Mouse (Mus musculus) lung, postnatal 0 days (tissue): ENCODE results near the gene Tead1. TPM values are rescaled to one million over a fixed set of nuclear protein-coding genes. Genes with fewer than 3 reads are reported as not detected.

Experiments used
- ATAC-seq: fragments of 200-750 bp; cut with Nextera tagmentation; 2 replicates; pipeline ENCODE4 v1.8.0; 2017; ENCODE audit warnings: moderate library complexity
- DNase-seq: peaks from one replicate; pipeline ENCODE4 v3.0.0-alpha.2; 2016; ENCODE audit warnings: low spot score
- H3K27ac ChIP-seq: fragments of 300-500 bp; sonication (generic); 2 replicates; pipeline ENCODE4 v1.5.1; 2014; ENCODE audit warnings: antibody characterized with exemption, mild to moderate bottlenecking, low read length, mixed read lengths
- H3K27me3 ChIP-seq: fragments of 300-500 bp; sonication (generic); replicated peaks from 2 replicates; pipeline ENCODE4 v1.6.1; 2014; ENCODE audit warnings: low read length, mixed read lengths; ENCODE audit not compliant: insufficient read depth
- H3K36me3 ChIP-seq: fragments of 300-500 bp; sonication (generic); 2 replicates; pipeline ENCODE4 v1.6.1; 2014; ENCODE audit warnings: low read length, mixed read lengths; ENCODE audit not compliant: insufficient read depth
- H3K4me1 ChIP-seq: fragments of 300-500 bp; sonication (generic); 2 replicates; pipeline ENCODE4 v1.6.1; 2014; ENCODE audit warnings: antibody characterized with exemption, low read depth, low read length, mixed read lengths; ENCODE audit not compliant: insufficient read depth
- H3K4me2 ChIP-seq: fragments of 300-500 bp; sonication (generic); replicated peaks from 2 replicates; pipeline ENCODE4 v1.6.1; 2014; ENCODE audit warnings: low read depth, mild to moderate bottlenecking, low read length, moderate library complexity, mixed read lengths
- H3K4me3 ChIP-seq: fragments of 300-500 bp; sonication (generic); 2 replicates; pipeline ENCODE4 v1.5.1; 2014; ENCODE audit warnings: low read depth, low read length
- H3K9ac ChIP-seq: fragments of 300-500 bp; sonication (generic); replicated peaks from 2 replicates; pipeline ENCODE4 v1.6.1; 2014; ENCODE audit warnings: low read depth, mild to moderate bottlenecking
- H3K9me3 ChIP-seq: fragments of 300-500 bp; sonication (generic); 2 replicates; pipeline ENCODE4 v1.6.1; 2016; ENCODE audit warnings: low read length, mixed read lengths
- CTCF ChIP-seq: IDR thresholded peaks from 2 replicates; pipeline ENCODE4 v1.5.1; 2016; ENCODE audit warnings: antibody characterized with exemption, mild to moderate bottlenecking
- EP300 ChIP-seq: IDR thresholded peaks from 2 replicates; pipeline ENCODE4 v1.6.1; 2016; ENCODE audit warnings: antibody characterized with exemption, mild to moderate bottlenecking, control low read depth
- WGBS: fragments of 180-500 bp; shearing (Covaris S2); extraction: QIAGEN DNeasy Blood & Tissue Kit; methylation state at CpG from one replicate; pipeline ENCODE4 v1.1.7; 2014; 5-methylcytosine and 5-hydroxymethylcytosine counted together
- polyA plus RNA-seq: library from polyadenylated mRNA; unstranded; fragments of >200 nt; fragmentation: Nextera tagmentation; extraction: Ambion mirVana; gene quantifications from 2 replicates; pipeline ENCODE4 v1.2.1, GENCODE M21; 2015

The Tead1 gene
- polyA plus RNA-seq, 1 experiment from 2014 or later = 23.0 TPM

- Histone ChIP-seq H3K9me3 (no peaks in the 10 kb centered on the region), H3K4me3 (no peak overlapping the region), H3K36me3 (no peaks in the 10 kb centered on the region), H3K27me3 (no peaks in the 10 kb centered on the region), H3K27ac (no peak overlapping the region), H3K9ac (no peak overlapping the region), H3K4me1 (no peaks in the 10 kb centered on the region), H3K4me2 (no peak overlapping the region)
- ATAC-seq (peak; percentile 54), DNase-seq (no peak)
- WGBS = 56% methylated on average over 8 of the region's 8 CpGs
- TF ChIP-seq EP300 = no peak
- TF ChIP-seq CTCF = no peak
These were observed 204.7 kb downstream of the Tead1 start for GRCm38 (mm10) chr7:112883791-112884274.

GRCm38 (mm10) chr7:112885546-112885945, 206.4 kb downstream of the Tead1 start:
- H3K4me1 ChIP-seq = no peaks in the 10 kb centered on the region
- no peak for DNase-seq
- H3K27ac ChIP-seq = no peak overlapping the region
- no peak overlapping the region for H3K4me2 ChIP-seq
- H3K9me3 ChIP-seq = no peaks in the 10 kb centered on the region
- no peak overlapping the region for H3K9ac ChIP-seq
- no peak for ATAC-seq
- H3K36me3 ChIP-seq = 0 out of 2 replicates have a peak, but pooled peaks cover 1% of the 10 kb centered on the region
- 66% methylated on average over 8 of the region's 8 CpGs for WGBS
- H3K27me3 ChIP-seq = no peaks in the 10 kb centered on the region
- H3K4me3 ChIP-seq = no peak overlapping the region
- TF ChIP-seq CTCF (no peak), EP300 (no peak)

- H3K9ac ChIP-seq = no peak overlapping the region
- WGBS = 84% methylated on average over 6 of the region's 6 CpGs
- H3K4me2 ChIP-seq = no peak overlapping the region
- H3K36me3 ChIP-seq = 0 out of 2 replicates have a peak, but pooled peaks cover 5% of the 10 kb centered on the region
- no peak overlapping the region for H3K4me3 ChIP-seq
- TF ChIP-seq EP300 = no peak
- no peak for TF ChIP-seq CTCF
- H3K27me3 ChIP-seq = no peaks in the 10 kb centered on the region
- no peak overlapping the region for H3K27ac ChIP-seq
- ATAC-seq = no peak
- no peak for DNase-seq
- H3K9me3 ChIP-seq = no peaks in the 10 kb centered on the region
- H3K4me1 ChIP-seq = no peaks in the 10 kb centered on the region
These were observed 212.8 kb downstream of the Tead1 start for GRCm38 (mm10) chr7:112891883-112892282.

GRCm38 (mm10) chr7:112892595-112892994, 213.5 kb downstream of the Tead1 start:
- 76% methylated on average over 5 of the region's 5 CpGs for WGBS
- H3K27ac ChIP-seq = no peak overlapping the region
- H3K36me3 ChIP-seq = 0 out of 2 replicates have a peak, but pooled peaks cover 5% of the 10 kb centered on the region
- H3K4me2 ChIP-seq = no peak overlapping the region
- no peak overlapping the region for H3K4me3 ChIP-seq
- no peaks in the 10 kb centered on the region for H3K4me1 ChIP-seq
- TF ChIP-seq EP300 = no peak
- TF ChIP-seq CTCF = no peak
- no peak for ATAC-seq
- no peak for DNase-seq
- H3K9ac ChIP-seq = no peak overlapping the region
- no peaks in the 10 kb centered on the region for H3K27me3 ChIP-seq
- no peaks in the 10 kb centered on the region for H3K9me3 ChIP-seq

- Histone ChIP-seq H3K9ac (no peak overlapping the region), H3K27ac (no peak overlapping the region), H3K4me1 (no peaks in the 10 kb centered on the region), H3K36me3 (no peaks in the 10 kb centered on the region), H3K4me3 (no peak overlapping the region), H3K27me3 (no peaks in the 10 kb centered on the region), H3K4me2 (no peak overlapping the region), H3K9me3 (no peaks in the 10 kb centered on the region)
- ATAC-seq (no peak), DNase-seq (no peak)
- no peak for TF ChIP-seq EP300
- no peak for TF ChIP-seq CTCF
- 92% methylated on average over 2 of the region's 2 CpGs for WGBS
These were observed 217.2 kb downstream of the Tead1 start for GRCm38 (mm10) chr7:112896363-112896762.

GRCm38 (mm10) chr7:112901710-112902109, 222.6 kb downstream of the Tead1 start:
- Histone ChIP-seq H3K4me2 (no peak overlapping the region), H3K4me3 (no peak overlapping the region), H3K4me1 (no peaks in the 10 kb centered on the region), H3K9ac (no peak overlapping the region), H3K27ac (no peak overlapping the region), H3K9me3 (no peaks in the 10 kb centered on the region), H3K27me3 (no peaks in the 10 kb centered on the region), H3K36me3 (peaks cover 6% of the 10 kb centered on the region; the same call in 1 of the 2 replicates)
- ATAC-seq = no peak
- 84% methylated on average over 7 of the region's 7 CpGs for WGBS
- TF ChIP-seq CTCF = no peak
- TF ChIP-seq EP300 = no peak
- DNase-seq = no peak

- H3K4me1 ChIP-seq = no peaks in the 10 kb centered on the region
- ATAC-seq = no peak
- WGBS = 83% methylated on average over 5 of the region's 5 CpGs
- no peak for DNase-seq
- no peak overlapping the region for H3K27ac ChIP-seq
- TF ChIP-seq CTCF (no peak), EP300 (no peak)
- H3K4me3 ChIP-seq = no peak overlapping the region
- no peaks in the 10 kb centered on the region for H3K27me3 ChIP-seq
- H3K9me3 ChIP-seq = no peaks in the 10 kb centered on the region
- peaks cover 6% of the 10 kb centered on the region; the same call in 1 of the 2 replicates for H3K36me3 ChIP-seq
- no peak overlapping the region for H3K4me2 ChIP-seq
- no peak overlapping the region for H3K9ac ChIP-seq
These were observed 227.7 kb downstream of the Tead1 start for GRCm38 (mm10) chr7:112906848-112907247.
